Mouse (Mus musculus): ENCODE results near the gene Angptl8.
"Not testable (repeated sequence)": the region's sequence is repeated elsewhere in the genome, so short reads cannot be mapped to it uniquely, and the experiment has no call there.

The Angptl8 gene

DNA sequence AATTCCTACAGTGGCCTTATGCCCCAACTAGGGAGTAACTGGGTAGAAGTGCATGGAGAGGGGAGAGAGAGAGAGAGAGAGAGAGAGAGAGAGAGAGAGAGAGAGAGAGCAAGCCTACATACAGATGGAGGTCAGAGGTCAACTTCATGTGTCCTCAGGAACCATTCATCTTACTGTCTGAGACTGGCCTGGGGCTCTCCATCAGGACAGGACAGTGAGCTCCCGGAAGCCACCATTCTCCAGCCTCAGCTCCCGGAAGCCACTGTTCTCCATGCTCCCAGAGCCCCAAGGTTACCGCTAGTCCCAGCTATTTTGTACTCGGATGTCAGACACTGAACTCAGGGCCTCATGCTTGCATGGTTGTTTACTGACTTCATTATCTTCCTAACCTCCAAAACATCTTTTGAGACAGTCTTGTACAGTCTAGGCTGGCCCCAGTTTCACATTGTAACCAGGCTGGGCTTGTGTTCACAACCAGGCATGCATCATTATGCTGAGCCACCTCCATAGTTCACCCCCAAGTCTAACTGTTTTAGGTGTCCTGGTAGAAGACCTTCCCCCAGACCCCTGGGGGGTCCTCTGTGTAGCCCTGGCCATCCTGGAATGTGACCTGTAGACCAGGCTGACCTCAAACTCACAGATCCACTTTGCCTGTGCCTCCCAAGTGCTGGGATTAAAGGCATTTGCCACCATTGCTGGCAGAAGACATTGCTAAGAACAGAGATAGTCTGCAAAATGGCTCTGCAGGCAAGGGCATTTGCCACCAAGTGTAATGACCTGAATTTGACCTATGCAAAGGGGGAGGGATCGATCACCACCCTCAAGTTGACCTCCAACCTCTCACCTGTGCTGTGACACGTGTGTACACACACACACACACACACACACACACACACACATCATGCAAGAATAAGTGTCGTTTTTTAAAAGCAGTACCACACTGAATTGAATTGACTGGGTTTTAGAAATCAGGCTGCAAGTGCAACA lies 14.7 kb downstream of the Angptl8 start:
- no peak for DNase-seq (ENCODE audit: low spot score)

DNA sequence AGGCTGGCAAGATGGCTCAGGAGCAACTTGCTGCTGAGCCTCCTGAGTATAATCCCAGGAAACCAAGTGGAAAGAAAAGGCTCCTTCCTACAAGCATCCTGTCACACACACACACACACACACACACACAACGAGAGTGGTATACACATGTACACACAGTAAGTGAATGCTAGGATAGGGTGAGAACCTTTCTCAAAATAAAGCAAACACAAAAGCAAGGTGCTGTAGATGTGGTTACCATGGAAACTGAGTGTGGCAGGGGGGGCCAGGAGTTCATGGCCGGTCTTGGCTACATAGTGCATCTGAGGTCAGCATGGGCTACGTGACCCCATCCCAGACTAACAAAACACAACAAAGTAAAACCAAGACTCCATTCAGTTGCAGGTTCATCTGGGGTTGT lies 15.8 kb downstream of the Angptl8 start:
- DNase-seq (ENCODE audit: low spot score) = no peak

DNA sequence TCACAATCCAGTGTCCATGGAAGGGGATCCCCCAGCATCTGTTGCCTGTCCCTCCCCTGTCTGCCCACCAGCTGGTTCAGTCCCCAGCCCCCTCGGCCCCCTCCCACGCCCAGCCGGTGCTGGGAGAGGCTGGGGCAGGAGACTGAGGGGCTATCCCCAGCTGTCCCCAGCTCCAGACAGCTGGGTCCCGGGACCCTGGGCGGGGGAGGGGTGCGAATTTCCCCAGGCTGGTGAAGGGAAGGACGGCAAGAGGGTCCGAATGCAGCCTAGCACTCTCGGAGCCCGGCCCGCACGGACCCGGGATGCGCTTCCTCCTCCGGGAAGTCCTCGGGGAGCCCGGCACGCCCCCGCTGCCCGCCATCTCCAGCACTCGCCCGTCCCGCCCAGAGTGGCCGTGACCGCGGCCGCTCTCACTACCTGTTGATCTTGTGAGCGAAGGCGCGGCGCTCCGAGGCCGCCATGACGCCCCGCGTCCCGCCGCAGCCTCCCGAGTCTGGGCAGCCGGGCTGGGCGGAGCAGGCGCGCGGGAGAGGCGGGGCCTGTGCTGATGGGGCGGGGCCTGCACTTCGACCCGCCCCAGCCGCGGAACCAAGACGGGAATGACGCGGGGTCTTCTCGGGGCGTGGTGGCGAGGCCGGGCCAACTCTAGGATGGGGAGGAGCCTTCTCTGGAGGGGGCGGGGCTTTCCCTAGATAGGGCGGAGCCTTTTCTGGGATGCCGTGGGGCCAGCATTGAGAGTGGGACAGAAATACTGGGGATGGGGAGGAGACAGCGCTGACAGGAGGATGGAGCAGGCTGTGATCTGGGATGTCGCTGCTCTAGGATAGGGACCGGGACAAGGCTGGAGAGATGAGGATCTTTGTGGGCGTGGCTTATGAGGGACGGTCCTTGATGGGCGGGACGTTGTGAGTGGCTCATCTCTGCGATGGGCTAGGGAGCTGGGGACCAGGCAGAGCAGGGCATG lies 17.1 kb downstream of the Angptl8 start, which contains the start of gene Dock6:
TSS of gene Dock6 (minus strand) at position 508 of the 964 bp plus-strand sequence.
- DNase-seq (ENCODE audit: low spot score) = peak; percentile 46

DNA sequence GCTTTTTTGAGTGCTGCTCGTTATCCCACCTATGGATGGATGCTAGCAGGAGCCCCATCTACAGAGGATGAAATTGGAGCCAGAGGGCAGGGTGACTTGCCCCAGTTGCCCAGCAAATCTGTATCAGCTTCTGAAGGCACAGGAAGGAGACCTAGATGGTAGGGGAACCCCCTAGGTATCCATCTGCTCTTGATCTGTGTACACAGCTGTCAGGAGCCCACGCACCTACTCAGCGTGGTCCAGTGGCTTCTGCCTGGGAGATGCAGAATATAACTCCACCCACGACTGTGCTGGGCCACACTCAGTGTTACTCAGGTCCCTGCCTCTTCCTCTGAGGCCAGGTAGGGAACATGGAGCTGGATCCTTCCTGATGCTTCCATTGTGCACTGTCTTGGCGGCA lies 18.7 kb downstream of the Angptl8 start:
- DNase-seq (ENCODE audit: low spot score) = no peak

DNA sequence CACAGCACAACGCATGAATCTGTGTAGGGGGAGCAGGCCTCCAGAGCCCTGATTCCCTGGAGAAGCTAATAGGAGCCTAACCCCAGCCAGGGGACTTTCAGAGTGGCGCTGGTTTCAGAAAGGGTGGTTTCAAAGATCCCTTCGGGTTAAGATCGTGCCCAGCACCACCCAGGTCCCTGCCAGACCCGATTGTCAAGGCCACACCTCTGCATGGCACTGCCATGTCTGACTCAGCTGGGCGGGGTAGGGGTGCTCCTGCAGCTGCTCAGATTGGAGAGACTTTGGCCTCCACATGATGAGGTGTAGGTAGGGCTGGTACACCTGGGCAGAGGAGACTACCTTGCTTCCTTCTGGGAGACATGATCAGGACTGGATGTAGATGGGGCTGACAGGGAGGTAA lies 19.6 kb downstream of the Angptl8 start:
- DNase-seq (ENCODE audit: low spot score) = no peak

DNA sequence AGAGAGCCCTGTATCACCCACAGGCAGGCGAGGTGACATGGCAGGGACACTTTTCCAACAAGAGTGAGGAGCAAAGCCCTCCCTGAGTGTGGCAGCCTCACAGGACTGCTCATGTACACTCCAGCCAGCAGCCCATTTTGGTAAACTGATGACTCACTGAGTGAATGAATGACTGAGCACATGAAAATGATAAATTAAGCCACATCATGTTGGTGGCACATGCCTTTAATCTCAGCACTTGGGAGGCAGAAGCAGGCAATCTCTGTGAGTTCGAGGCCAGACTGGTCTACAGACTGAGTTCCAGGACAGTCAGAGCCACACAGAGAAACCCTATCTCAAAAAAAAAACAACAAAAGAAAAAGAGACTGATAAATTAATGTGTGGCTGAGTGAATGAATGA lies 22.2 kb downstream of the Angptl8 start:
- DNase-seq (ENCODE audit: low spot score) = no peak

DNA sequence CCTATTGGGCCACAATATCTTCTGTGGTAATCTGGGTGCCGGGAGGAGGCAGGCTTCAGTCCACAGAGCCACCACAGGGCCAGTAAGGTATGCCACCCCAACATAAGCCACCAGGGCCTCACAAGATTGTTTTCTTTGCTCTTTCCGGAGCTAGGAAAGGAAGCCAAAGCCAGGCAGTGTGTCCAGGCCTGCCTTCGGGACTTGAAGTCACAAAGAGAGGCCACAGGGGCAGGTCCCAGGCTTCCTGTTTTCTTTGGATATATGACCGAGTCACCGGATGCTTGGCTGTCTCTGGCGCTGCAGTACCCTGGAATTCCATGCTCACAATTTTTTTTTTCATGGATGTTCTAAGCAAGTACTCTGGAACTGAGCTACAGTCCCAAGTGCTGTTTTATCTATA lies 22.8 kb downstream of the Angptl8 start:
- DNase-seq (ENCODE audit: low spot score) = no peak

DNA sequence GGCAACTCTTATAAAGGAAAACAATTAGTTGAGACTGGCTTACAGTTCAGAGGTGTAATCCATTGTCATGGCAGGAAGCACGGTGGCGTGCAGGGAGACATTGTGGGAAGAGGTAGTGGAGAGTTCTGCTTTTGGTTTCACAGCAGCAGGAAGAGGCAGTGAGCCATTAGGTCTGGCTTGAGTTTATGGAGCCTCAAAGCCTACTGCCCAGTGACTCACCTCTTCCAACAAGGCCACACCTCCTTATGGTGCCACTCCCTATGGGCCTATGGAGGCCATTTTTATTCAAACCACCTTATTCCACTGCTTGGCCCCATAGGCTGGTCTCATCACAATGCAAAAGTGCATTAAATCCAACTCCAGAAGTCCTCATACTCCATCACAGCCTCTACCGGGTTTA lies 24.3 kb downstream of the Angptl8 start:
- no peak for DNase-seq (ENCODE audit: low spot score)

DNA sequence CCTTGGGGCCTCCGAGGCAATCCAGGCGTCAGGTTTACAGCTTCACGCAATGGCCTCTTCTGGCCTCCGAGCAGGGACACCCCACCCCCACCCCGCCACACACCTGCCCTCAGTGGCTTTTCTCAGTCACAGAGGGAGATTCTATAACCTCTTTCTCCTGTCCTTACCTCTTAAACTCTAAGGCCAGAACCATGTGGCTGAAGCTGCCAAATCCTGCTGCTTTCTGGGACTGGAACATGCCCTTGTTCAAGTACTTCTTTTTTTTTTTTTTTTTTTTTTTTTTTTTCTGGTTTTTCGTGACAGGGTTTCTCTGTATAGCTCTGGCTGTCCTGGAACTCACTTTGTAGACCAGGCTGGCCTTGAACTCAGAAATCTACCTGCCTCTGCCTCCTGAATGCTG lies 25.0 kb downstream of the Angptl8 start:
- not testable (repeated sequence) for DNase-seq (ENCODE audit: low spot score)

DNA sequence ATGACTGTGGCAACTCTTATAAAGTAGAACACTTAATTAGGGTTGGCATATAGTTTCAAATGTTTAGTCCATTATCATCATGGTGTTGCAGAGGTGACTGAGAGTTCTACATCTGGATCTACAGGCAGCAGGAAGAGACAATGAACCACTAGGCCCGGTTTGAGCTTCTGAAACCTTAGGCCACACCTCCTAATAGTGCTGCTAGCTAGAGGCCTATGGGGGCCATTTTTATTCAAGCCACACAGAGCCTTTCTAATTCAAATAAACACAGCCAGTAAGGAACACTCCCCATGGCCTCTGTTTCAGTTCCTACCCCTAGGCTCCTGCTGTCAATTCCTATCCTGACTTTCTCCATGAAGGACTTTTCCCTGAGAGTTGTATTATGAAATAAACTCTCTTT lies 26.9 kb downstream of the Angptl8 start:
- DNase-seq (ENCODE audit: low spot score) = no peak

DNA sequence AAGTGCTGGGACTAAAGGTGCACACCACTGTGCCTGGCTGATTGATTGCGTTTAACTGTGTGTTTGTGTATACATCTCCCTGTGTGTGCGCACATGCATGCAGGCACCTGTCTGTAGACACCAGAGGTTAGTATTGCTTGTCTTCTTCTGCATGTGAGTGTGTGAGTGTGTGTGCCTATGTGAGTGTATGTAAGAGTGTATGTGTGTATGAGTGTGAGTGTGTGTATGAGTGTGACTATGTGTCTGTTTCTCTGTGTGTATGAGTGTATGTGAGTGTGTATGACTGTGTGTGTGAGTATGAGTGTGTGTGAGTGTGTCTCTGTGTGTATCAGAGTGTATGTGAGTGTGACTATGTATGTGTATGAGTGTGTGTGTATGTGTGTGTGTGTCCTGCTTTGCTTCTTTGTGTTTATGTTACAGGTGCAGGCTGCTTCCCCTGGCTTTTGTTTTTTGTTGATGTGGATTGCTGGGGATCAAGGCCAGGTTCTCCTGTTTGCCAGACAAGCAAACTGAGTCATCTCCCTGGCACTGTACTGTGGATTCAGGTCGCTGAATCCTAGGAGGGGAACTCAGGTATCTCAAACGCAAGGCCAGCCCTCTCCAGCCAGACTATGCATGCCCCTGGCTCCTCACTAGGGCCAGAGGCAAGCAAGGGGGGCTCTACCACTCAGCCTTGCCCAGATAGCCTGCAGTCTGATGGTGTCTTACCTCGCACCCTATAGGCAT lies 30.5 kb downstream of the Angptl8 start:
- DNase-seq (ENCODE audit: low spot score) = no peak

DNA sequence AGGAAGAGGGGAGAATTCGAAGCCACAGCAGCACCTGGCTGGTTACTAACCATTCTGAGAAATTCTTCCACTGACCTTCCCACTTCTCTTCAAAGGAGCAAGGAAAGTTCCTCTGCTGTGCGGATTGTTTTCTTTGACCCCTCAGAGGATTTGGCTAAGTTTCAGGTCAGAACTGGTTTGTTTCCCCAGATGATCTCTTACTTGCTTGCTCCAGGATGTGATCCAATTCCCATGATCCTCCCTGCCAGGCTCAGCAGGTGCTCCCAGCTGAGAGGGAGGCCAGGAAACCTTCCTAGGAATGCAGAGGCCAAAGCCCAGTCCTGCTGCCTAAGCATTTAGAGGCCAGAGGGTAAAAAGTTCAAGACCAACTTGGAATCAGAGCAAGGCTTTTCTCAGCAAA lies 31.3 kb downstream of the Angptl8 start:
- DNase-seq (ENCODE audit: low spot score) = peak; percentile 43

DNA sequence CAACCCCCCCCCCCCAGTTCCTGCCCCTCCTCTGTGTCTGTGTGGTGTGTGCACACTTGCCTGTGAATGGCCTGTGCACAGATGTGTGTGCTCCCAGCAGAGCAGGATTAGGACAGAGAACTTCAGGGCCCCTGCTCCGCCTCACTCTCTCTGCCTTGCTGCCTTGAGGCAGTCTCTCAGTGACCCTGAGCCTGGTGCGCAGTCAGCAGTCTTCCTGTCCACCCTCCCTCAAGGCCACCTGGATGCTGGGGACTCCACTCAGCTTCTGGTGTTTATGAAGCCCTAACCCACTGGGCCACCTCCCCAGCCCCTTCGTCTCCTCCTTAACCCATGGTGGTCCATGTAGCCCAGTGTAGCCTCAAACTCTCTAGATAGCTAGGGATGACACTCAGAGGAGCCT lies 32.4 kb downstream of the Angptl8 start:
- no peak for DNase-seq (ENCODE audit: low spot score)

DNA sequence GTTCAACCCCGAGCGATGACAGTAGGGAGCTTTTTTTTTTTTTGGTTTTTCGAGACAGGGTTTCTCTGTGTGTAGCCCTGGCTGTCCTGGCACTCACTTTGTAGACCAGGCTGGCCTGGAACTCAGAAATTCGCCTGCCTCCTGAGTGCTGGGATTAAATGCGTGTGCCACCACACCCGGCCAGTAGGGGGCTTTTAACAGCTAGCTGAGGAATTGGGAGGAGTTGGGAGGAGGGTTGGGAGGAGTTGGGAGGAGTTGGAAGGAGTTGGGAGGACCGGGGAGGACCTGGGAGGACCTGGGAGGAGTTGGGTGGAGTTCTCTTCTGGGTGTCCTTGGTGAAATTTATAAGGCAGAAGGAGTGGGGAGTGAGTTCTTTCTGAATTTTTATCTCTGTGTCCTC lies 34.0 kb downstream of the Angptl8 start:
- peak; percentile 40 for DNase-seq (ENCODE audit: low spot score)

DNA sequence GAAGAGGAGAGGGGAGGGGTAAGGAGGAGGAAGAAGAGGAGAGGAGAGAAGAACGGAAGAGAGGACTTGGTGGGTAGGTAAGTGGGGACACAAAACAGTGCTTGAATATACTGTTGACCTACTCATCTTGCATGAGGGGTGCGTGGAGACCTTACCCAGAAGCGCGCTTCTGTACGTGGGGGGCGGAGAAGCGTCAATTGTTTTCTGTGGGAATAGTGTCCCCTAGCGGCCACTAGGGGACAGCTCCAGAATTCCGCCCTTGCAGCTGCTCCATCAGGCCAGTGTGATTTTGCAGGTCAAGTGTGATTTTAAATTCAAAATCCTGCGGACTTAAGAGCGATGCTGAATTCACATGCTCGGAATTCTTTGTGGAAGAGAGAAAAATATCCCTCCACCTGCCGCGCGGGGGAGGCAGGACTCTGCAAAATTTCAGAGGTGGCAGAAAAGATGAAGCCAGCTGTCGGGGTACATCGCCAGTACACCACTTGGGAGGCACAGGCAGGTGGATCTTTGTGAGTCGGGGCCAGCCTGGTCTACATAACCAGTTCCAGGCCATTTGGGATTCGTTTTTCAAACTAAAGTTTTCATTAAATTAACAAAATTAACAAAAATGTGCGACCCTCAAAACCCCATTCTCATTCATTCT lies 35.7 kb downstream of the Angptl8 start:
- peak; percentile 56 for DNase-seq (ENCODE audit: low spot score)

DNA sequence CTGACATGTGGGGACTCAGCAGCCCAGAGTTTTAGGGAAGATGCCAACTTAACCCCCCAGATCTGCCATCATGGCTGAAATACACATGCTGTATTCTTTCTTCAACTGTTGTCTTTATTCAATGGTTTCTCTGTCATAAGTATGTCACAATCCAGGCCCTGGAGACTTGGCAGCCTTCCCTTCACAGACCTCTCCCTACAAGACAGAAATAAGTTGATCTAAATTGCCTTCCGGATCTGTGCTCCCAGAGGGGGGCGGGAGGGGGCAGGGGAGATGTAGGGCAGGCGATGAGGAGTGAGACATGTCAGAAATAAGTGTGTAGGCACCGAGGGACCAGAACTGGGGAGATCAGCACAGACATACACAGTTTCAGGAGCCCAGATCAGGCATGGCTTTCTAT lies 36.9 kb downstream of the Angptl8 start:
- DNase-seq (ENCODE audit: low spot score) = peak; percentile 56

DNA sequence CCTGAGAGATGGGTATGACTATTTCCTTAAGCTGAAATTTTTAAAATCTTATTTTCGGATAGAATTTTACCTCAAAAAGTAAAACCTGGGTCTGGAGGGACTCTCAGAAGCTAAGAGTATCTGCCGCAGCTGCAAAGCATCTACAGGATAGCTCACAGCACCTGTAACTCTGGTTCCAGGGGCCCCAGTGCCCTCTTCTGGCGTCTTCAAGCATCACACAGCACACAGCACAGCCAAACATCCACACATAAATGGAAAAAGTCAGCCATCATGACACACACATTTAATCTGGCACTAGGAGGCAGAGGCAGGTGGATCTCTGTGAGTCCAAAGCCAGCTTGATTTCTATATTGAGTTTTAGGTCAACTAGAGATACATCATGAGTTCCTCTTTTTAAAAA lies 41.3 kb downstream of the Angptl8 start:
- DNase-seq (ENCODE audit: low spot score) = no peak
